Mouse (Mus musculus) kidney, adult 18-20 months (tissue): ENCODE data around the gene Mtch2.
A peak's percentile ranks its signal among the peaks of the same experiment; 100 is the strongest.

ENCODE experiments used
- DNase-seq: peaks from one replicate; pipeline ENCODE4 v3.0.0; 2021

Mtch2 gene

DNA sequence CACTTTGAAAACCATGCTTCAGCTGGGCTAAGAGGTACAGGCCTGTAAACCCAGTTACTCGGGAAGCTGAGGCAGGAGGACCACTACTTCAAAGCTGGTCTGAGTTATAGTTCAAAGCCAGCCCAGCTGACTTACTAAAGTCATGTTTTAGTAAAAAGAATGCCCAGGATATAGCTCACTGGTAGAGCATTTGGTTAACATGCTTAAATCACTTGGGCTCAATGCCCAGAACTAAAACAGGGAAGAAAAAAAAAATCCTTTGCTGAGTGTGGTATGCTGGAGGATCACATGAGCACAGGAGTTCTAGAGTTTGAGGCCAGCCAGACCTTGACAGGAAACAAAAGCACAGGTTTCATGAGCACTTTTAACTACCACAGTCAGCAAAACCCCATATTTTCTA is 64.7 kb downstream of the Mtch2 start:
- no peak for DNase-seq

DNA sequence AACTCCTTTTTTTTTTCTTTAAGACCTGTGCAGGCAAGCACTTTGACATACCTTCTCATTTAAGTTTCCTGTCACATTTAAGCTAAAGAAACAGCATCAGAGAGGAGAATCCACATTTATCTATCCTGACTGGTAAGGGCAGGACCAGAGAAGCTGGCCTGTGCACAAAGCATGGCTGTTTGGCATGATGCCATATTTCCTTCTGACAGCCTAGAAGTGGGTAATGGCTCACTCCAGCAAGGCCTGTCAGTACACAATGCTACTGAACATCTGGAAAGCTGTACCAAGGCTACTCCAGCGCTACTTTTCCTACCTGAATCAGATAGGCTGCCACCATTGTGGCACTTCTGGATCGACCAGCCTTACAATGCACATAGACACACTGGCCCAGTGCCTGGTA is 66.7 kb downstream of the Mtch2 start:
- peak; percentile 38 for DNase-seq

DNA sequence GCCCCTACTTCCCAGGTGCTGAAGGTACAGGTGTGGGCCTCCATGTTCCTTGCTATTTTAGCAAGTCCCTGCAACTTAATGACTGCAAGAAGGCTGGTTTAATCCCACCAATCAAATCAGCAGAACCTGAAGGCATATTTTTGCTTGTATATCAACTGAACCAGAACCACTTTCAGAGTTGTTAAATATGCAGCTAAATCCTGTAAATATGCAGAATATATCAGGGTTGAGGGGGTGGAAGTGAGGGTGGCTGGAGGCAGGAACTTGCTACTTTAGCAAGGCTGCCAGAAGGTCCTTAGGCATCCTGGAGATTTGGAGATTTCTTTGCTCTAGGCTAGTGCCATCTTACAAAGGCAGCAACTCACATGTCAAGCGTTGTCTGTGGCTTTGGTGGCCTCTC is 68.6 kb downstream of the Mtch2 start:
- no peak for DNase-seq
